Mouse (Mus musculus): Measurements from ENCODE around the gene Myct1. TPM values are rescaled to one million over a fixed set of nuclear protein-coding genes. Genes with fewer than 3 reads are reported as not detected.

The Myct1 gene
- 4.8 and 4.9 TPM in 2 replicates for polyA plus RNA-seq (2015; fragmentation: Nextera tagmentation; extraction: Ambion mirVana)

- no peaks in the 10 kb centered on the region for H3K4me1 ChIP-seq (ENCODE audit: control insufficient read depth, insufficient read depth, low read length)
- H3K27ac ChIP-seq (ENCODE audit: low read length) = no peak within 1 kb of the TSS
- no peak within 1 kb of the TSS for H3K4me2 ChIP-seq (ENCODE audit: low read depth, low read length)
- 10% methylated on average over 5 of the region's 5 CpGs for WGBS
- ATAC-seq (ENCODE audit: insufficient read depth, low FRiP score) = no peak
- H3K9ac ChIP-seq (ENCODE audit: low read length) = no peak within 1 kb of the TSS
- H3K9me3 ChIP-seq (replicated peaks; ENCODE audit: control insufficient read depth, low read length) = no peaks in the 10 kb centered on the region
- no peaks in the 10 kb centered on the region for H3K27me3 ChIP-seq (ENCODE audit: control insufficient read depth, insufficient read depth, low read length)
- H3K4me3 ChIP-seq (replicated peaks; ENCODE audit: low read length) = peak within 1 kb of the TSS; percentile 4
- H3K36me3 ChIP-seq (ENCODE audit: control insufficient read depth, insufficient read depth, low read length) = no peaks in the 10 kb centered on the region
Observed at GRCm38 (mm10) chr10:5593464-5593863, at the start of gene Myct1. Gene Myct1 (plus strand): TSS chr10:5593775.

GRCm38 (mm10) chr10:5546428-5546827 is 47.1 kb upstream of the Myct1 start:
- no peak for ATAC-seq (ENCODE audit: insufficient read depth, low FRiP score)

GRCm38 (mm10) chr10:5547769-5548168 is 45.8 kb upstream of the Myct1 start:
- no peak overlapping the region for H3K4me3 ChIP-seq (replicated peaks; ENCODE audit: low read length)
- no peaks in the 10 kb centered on the region for H3K27me3 ChIP-seq (ENCODE audit: control insufficient read depth, insufficient read depth, low read length)
- no peak overlapping the region for H3K27ac ChIP-seq (ENCODE audit: low read length)
- 86% methylated on average over 9 of the region's 9 CpGs for WGBS
- no peak for ATAC-seq (ENCODE audit: insufficient read depth, low FRiP score)
- no peaks in the 10 kb centered on the region for H3K36me3 ChIP-seq (ENCODE audit: control insufficient read depth, insufficient read depth, low read length)
- no peak overlapping the region for H3K9ac ChIP-seq (ENCODE audit: low read length)
- no peak overlapping the region for H3K4me2 ChIP-seq (ENCODE audit: low read depth, low read length)
- peaks cover 4% of the 10 kb centered on the region; the same call in 1 of the 2 replicates for H3K4me1 ChIP-seq (ENCODE audit: control insufficient read depth, insufficient read depth, low read length)
- no peaks in the 10 kb centered on the region for H3K9me3 ChIP-seq (replicated peaks; ENCODE audit: control insufficient read depth, low read length)

More at GRCm38 (mm10) chr10:5546428-5546827, 47.1 kb upstream of the Myct1 start:
- Histone ChIP-seq H3K9ac (ENCODE audit: low read length) (no peak overlapping the region), H3K4me2 (ENCODE audit: low read depth, low read length) (no peak overlapping the region), H3K27ac (ENCODE audit: low read length) (no peak overlapping the region), H3K9me3 (replicated peaks; ENCODE audit: control insufficient read depth, low read length) (no peaks in the 10 kb centered on the region), H3K4me3 (replicated peaks; ENCODE audit: low read length) (no peak overlapping the region), H3K27me3 (ENCODE audit: control insufficient read depth, insufficient read depth, low read length) (no peaks in the 10 kb centered on the region), H3K4me1 (ENCODE audit: control insufficient read depth, insufficient read depth, low read length) (peaks cover 4% of the 10 kb centered on the region; the same call in 1 of the 2 replicates), H3K36me3 (ENCODE audit: control insufficient read depth, insufficient read depth, low read length) (no peaks in the 10 kb centered on the region)
- 89% methylated on average over 5 of the region's 5 CpGs for WGBS

- H3K4me3 ChIP-seq (replicated peaks; ENCODE audit: low read length) = no peak overlapping the region
- no peaks in the 10 kb centered on the region for H3K36me3 ChIP-seq (ENCODE audit: control insufficient read depth, insufficient read depth, low read length)
- no peak overlapping the region for H3K9ac ChIP-seq (ENCODE audit: low read length)
- H3K27ac ChIP-seq (ENCODE audit: low read length) = no peak overlapping the region
- H3K4me2 ChIP-seq (ENCODE audit: low read depth, low read length) = no peak overlapping the region
- ATAC-seq (ENCODE audit: insufficient read depth, low FRiP score) = no peak
- 81% methylated on average over 2 of the region's 2 CpGs for WGBS
- H3K27me3 ChIP-seq (ENCODE audit: control insufficient read depth, insufficient read depth, low read length) = no peaks in the 10 kb centered on the region
- H3K9me3 ChIP-seq (replicated peaks; ENCODE audit: control insufficient read depth, low read length) = no peaks in the 10 kb centered on the region
- H3K4me1 ChIP-seq (ENCODE audit: control insufficient read depth, insufficient read depth, low read length) = peaks cover 4% of the 10 kb centered on the region; the same call in 1 of the 2 replicates
Observed at GRCm38 (mm10) chr10:5548651-5549050, 44.9 kb upstream of the Myct1 start.

- ATAC-seq (ENCODE audit: insufficient read depth, low FRiP score) = no peak
- no peaks in the 10 kb centered on the region for H3K9me3 ChIP-seq (replicated peaks; ENCODE audit: control insufficient read depth, low read length)
- 14% methylated on average over 6 of the region's 6 CpGs for WGBS
- no peaks in the 10 kb centered on the region for H3K36me3 ChIP-seq (ENCODE audit: control insufficient read depth, insufficient read depth, low read length)
- H3K27me3 ChIP-seq (ENCODE audit: control insufficient read depth, insufficient read depth, low read length) = no peaks in the 10 kb centered on the region
- H3K9ac ChIP-seq (ENCODE audit: low read length) = 0 out of 2 replicates have a peak overlapping the region, but pooled peaks have one; percentile 60
- H3K4me1 ChIP-seq (ENCODE audit: control insufficient read depth, insufficient read depth, low read length) = peaks cover 4% of the 10 kb centered on the region; the same call in 1 of the 2 replicates
- H3K27ac ChIP-seq (ENCODE audit: low read length) = no peak overlapping the region
- H3K4me2 ChIP-seq (ENCODE audit: low read depth, low read length) = peak overlapping the region; percentile 84
- peak overlapping the region; percentile 50 for H3K4me3 ChIP-seq (replicated peaks; ENCODE audit: low read length)
Observed at GRCm38 (mm10) chr10:5549871-5550167, 43.8 kb upstream of the Myct1 start.

GRCm38 (mm10) chr10:5550168-5551021 is 43.2 kb upstream of the Myct1 start:
- peak; percentile 78 for ATAC-seq (ENCODE audit: insufficient read depth, low FRiP score)
- peaks cover 4% of the 10 kb centered on the region; the same call in 1 of the 2 replicates for H3K4me1 ChIP-seq (ENCODE audit: control insufficient read depth, insufficient read depth, low read length)
- no peaks in the 10 kb centered on the region for H3K36me3 ChIP-seq (ENCODE audit: control insufficient read depth, insufficient read depth, low read length)
- H3K9me3 ChIP-seq (replicated peaks; ENCODE audit: control insufficient read depth, low read length) = no peaks in the 10 kb centered on the region
- H3K9ac ChIP-seq (ENCODE audit: low read length) = peak overlapping the region; percentile 60
- peak overlapping the region; percentile 84 for H3K4me2 ChIP-seq (ENCODE audit: low read depth, low read length)
- H3K27ac ChIP-seq (ENCODE audit: low read length) = no peak overlapping the region
- peak overlapping the region; percentile 50 for H3K4me3 ChIP-seq (replicated peaks; ENCODE audit: low read length)
- no peaks in the 10 kb centered on the region for H3K27me3 ChIP-seq (ENCODE audit: control insufficient read depth, insufficient read depth, low read length)
- WGBS = 2% methylated on average over 44 of the region's 44 CpGs

- Histone ChIP-seq H3K27ac (ENCODE audit: low read length) (no peak within 1 kb of the TSS), H3K27me3 (ENCODE audit: control insufficient read depth, insufficient read depth, low read length) (no peaks in the 10 kb centered on the region), H3K36me3 (ENCODE audit: control insufficient read depth, insufficient read depth, low read length) (no peaks in the 10 kb centered on the region), H3K4me2 (ENCODE audit: low read depth, low read length) (peak within 1 kb of the TSS; percentile 84), H3K4me1 (ENCODE audit: control insufficient read depth, insufficient read depth, low read length) (peaks cover 4% of the 10 kb centered on the region; the same call in 1 of the 2 replicates), H3K4me3 (replicated peaks; ENCODE audit: low read length) (peak within 1 kb of the TSS; percentile 50), H3K9ac (ENCODE audit: low read length) (peak within 1 kb of the TSS; percentile 60), H3K9me3 (replicated peaks; ENCODE audit: control insufficient read depth, low read length) (no peaks in the 10 kb centered on the region)
- ATAC-seq (ENCODE audit: insufficient read depth, low FRiP score) = no peak
- WGBS = 64% methylated on average over 5 of the region's 5 CpGs
Observed at GRCm38 (mm10) chr10:5551382-5551781, 42.2 kb upstream of the Myct1 start, which contains the start of gene Syne1. Gene Syne1 (minus strand): TSS chr10:5551482.

GRCm38 (mm10) chr10:5554941-5555340 is 38.6 kb upstream of the Myct1 start:
- WGBS = 20% methylated on average over 5 of the region's 5 CpGs
- no peak for ATAC-seq (ENCODE audit: insufficient read depth, low FRiP score)

GRCm38 (mm10) chr10:5558808-5559207 is 34.8 kb upstream of the Myct1 start:
- H3K27ac ChIP-seq (ENCODE audit: low read length) = no peak overlapping the region
- H3K4me1 ChIP-seq (ENCODE audit: control insufficient read depth, insufficient read depth, low read length) = no peaks in the 10 kb centered on the region
- no peak overlapping the region for H3K4me2 ChIP-seq (ENCODE audit: low read depth, low read length)
- no peaks in the 10 kb centered on the region for H3K27me3 ChIP-seq (ENCODE audit: control insufficient read depth, insufficient read depth, low read length)
- H3K36me3 ChIP-seq (ENCODE audit: control insufficient read depth, insufficient read depth, low read length) = no peaks in the 10 kb centered on the region
- no peak for ATAC-seq (ENCODE audit: insufficient read depth, low FRiP score)
- H3K9me3 ChIP-seq (replicated peaks; ENCODE audit: control insufficient read depth, low read length) = no peaks in the 10 kb centered on the region
- H3K4me3 ChIP-seq (replicated peaks; ENCODE audit: low read length) = no peak overlapping the region
- H3K9ac ChIP-seq (ENCODE audit: low read length) = no peak overlapping the region

More at GRCm38 (mm10) chr10:5554941-5555340, 38.6 kb upstream of the Myct1 start:
- no peaks in the 10 kb centered on the region for H3K36me3 ChIP-seq (ENCODE audit: control insufficient read depth, insufficient read depth, low read length)
- H3K9ac ChIP-seq (ENCODE audit: low read length) = no peak overlapping the region
- H3K4me1 ChIP-seq (ENCODE audit: control insufficient read depth, insufficient read depth, low read length) = peaks cover under 1% of the 10 kb centered on the region; the same call in 1 of the 2 replicates
- no peaks in the 10 kb centered on the region for H3K27me3 ChIP-seq (ENCODE audit: control insufficient read depth, insufficient read depth, low read length)
- H3K9me3 ChIP-seq (replicated peaks; ENCODE audit: control insufficient read depth, low read length) = no peaks in the 10 kb centered on the region
- H3K4me3 ChIP-seq (replicated peaks; ENCODE audit: low read length) = no peak overlapping the region
- H3K27ac ChIP-seq (ENCODE audit: low read length) = no peak overlapping the region
- H3K4me2 ChIP-seq (ENCODE audit: low read depth, low read length) = no peak overlapping the region
